Mouse (Mus musculus) testis, adult 2 months (tissue): ENCODE measurements at regions not wholly inside any gene's neighbourhood (a gene's known extent, or its start where the extent isn't known, plus 50 kb on each side); places are given as distances from the start of the nearest gene placed in this dataset.

ENCODE experiments used
- CTCF ChIP-seq: fragments of 200-500 bp; IDR thresholded peaks from 2 replicates; pipeline ENCODE4 v1.5.1; 2012; ENCODE audit warnings: low read depth, mild to moderate bottlenecking, inconsistent platforms, low read length, moderate library complexity; ENCODE audit not compliant: control insufficient read depth, insufficient read depth, insufficient replicate concordance
- POLR2A ChIP-seq: fragments of 200-500 bp; IDR thresholded peaks from 2 replicates; pipeline ENCODE4 v1.6.1; 2012; ENCODE audit warnings: low read depth, mild to moderate bottlenecking, inconsistent platforms, low read length, moderate library complexity; ENCODE audit not compliant: control insufficient read depth

GRCm38 (mm10) chr6:143442361-143442760 is 275.3 kb downstream of the Etnk1 start:
- TF ChIP-seq CTCF: no peak
- TF ChIP-seq POLR2A: no peak
